Mouse (Mus musculus) forebrain, embryonic 12.5 days (tissue): ENCODE measurements around the gene Rgl1. TPM values are rescaled to one million over a fixed set of nuclear protein-coding genes. Genes with fewer than 3 reads are reported as not detected.
A peak's percentile ranks its signal among the peaks of the same experiment; 100 is the strongest.

Source experiments
- ATAC-seq: fragments of 200-750 bp; cut with Nextera tagmentation; 2 replicates; pipeline ENCODE4 v1.8.0; 2017; ENCODE audit warnings: moderate TSS enrichment; ENCODE audit not compliant: low FRiP score
- H3K27ac ChIP-seq: fragments of 300-500 bp; sonication (generic); 2 replicates; pipeline ENCODE4 v1.5.1; 2016; ENCODE audit warnings: mild to moderate bottlenecking
- H3K27me3 ChIP-seq: fragments of 300-500 bp; sonication (generic); 2 replicates; pipeline ENCODE4 v1.6.1; 2016; ENCODE audit warnings: mild to moderate bottlenecking
- H3K36me3 ChIP-seq: fragments of 300-500 bp; sonication (generic); replicated peaks from 2 replicates; pipeline ENCODE4 v1.6.1; 2016; ENCODE audit warnings: mild to moderate bottlenecking
- H3K4me1 ChIP-seq: fragments of 300-500 bp; sonication (generic); 2 replicates; pipeline ENCODE4 v1.6.1; 2016
- H3K4me2 ChIP-seq: fragments of 300-500 bp; sonication (generic); 2 replicates; pipeline ENCODE4 v1.6.1; 2016; ENCODE audit warnings: mild to moderate bottlenecking, moderate library complexity
- H3K4me3 ChIP-seq: fragments of 300-500 bp; sonication (generic); replicated peaks from 2 replicates; pipeline ENCODE4 v1.5.1; 2016; ENCODE audit warnings: mild to moderate bottlenecking
- H3K9ac ChIP-seq: fragments of 300-500 bp; sonication (generic); 2 replicates; pipeline ENCODE4 v1.6.1; 2016; ENCODE audit warnings: mild to moderate bottlenecking
- H3K9me3 ChIP-seq: fragments of 300-500 bp; sonication (generic); 2 replicates; pipeline ENCODE4 v1.6.1; 2016
- WGBS: fragments of 180-500 bp; shearing (Covaris S2); methylation state at CpG from one replicate; pipeline ENCODE4 v1.1.7; 2016; 5-methylcytosine and 5-hydroxymethylcytosine counted together
- polyA plus RNA-seq: library from polyadenylated mRNA; unstranded; fragments of >200 nt; fragmentation: Nextera tagmentation; extraction: Ambion mirVana; gene quantifications from 2 replicates; pipeline ENCODE4 v1.2.1, GENCODE M21; 2016

The Rgl1 gene
- polyA plus RNA-seq, 1 experiment from 2014 or later, result 20.9 TPM

DNA sequence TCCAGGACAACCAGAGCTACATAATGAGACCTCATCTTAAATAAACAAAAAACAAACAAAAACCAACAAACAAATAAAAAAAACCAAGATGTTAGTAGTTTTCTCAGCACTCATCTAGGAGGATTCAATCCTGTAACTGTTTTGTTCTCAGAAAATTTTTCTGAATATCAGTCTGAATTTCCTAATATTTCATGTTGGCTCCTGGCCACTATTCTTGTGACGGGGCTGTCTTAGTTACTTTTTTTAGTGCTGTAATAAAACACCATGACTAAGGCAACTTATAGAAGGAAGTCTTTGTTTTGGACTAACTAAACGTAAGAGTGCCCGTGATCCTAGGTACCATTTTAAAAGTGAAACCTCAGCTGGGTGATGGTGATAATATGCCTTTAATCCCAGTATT lies 68.8 kb downstream of the Rgl1 start:
- no peak overlapping the region for H3K27ac ChIP-seq
- no peaks in the 10 kb centered on the region for H3K27me3 ChIP-seq
- H3K4me2 ChIP-seq, result no peak overlapping the region
- H3K4me3 ChIP-seq, result no peak overlapping the region
- H3K36me3 ChIP-seq, result no peaks in the 10 kb centered on the region
- H3K9me3 ChIP-seq, result no peaks in the 10 kb centered on the region
- H3K9ac ChIP-seq, result no peak overlapping the region
- 90% methylated on average over 3 of the region's 3 CpGs for WGBS
- no peak for ATAC-seq
- H3K4me1 ChIP-seq, result no peaks in the 10 kb centered on the region

DNA sequence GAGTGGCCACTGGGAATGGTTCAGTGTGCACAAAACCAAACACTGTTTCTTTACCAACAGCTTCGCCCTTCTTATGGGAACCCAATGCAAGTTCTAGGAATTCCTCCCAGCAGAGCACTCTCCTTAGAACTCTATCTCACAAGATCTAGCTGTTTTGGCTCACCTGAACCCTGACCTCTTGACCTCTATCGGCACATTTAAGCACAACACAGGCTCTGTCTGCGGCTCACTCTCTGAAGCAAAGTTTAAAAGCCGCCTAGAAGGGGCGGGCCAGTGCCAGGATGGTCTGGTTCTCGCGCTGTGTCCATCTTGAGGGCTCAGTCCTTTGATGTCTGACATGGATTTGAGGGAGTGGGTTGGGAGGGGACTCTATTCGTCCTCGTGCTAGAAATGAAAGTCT lies 70.7 kb downstream of the Rgl1 start:
- ATAC-seq, result no peak
- Histone ChIP-seq H3K4me2 (no peak overlapping the region), H3K4me3 (no peak overlapping the region), H3K36me3 (no peaks in the 10 kb centered on the region), H3K9me3 (no peaks in the 10 kb centered on the region), H3K27ac (no peak overlapping the region), H3K27me3 (no peaks in the 10 kb centered on the region; the same call in 1 of the 2 replicates), H3K9ac (no peak overlapping the region), H3K4me1 (no peaks in the 10 kb centered on the region)
- 38% methylated on average over 9 of the region's 9 CpGs for WGBS

DNA sequence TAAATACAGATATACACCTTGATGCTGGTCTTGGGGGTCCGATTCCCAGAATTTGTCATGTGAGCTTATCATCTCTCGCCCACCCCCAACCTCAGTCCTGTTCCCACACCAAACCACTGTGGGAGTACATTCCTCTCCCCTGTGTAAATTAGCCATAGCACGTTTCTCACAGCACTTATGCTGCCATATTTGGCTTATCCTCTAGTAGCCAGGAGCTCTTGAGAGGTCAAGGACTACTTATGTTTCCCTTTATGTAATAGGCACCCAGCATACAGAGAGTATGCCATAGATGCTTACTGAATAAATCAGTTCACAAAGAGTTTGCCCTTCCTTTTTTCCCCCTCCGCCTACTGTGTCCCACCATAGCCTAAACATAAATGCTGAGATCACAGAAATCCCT lies 76.2 kb downstream of the Rgl1 start:
- 81% methylated on average over 4 of the region's 4 CpGs for WGBS
- no peak overlapping the region for H3K9ac ChIP-seq
- no peak overlapping the region for H3K4me3 ChIP-seq
- no peaks in the 10 kb centered on the region for H3K9me3 ChIP-seq
- no peaks in the 10 kb centered on the region for H3K36me3 ChIP-seq
- H3K27me3 ChIP-seq, result no peaks in the 10 kb centered on the region; the same call in 1 of the 2 replicates
- H3K27ac ChIP-seq, result no peak overlapping the region
- ATAC-seq, result no peak
- H3K4me1 ChIP-seq, result peaks cover 17% of the 10 kb centered on the region
- no peak overlapping the region for H3K4me2 ChIP-seq

DNA sequence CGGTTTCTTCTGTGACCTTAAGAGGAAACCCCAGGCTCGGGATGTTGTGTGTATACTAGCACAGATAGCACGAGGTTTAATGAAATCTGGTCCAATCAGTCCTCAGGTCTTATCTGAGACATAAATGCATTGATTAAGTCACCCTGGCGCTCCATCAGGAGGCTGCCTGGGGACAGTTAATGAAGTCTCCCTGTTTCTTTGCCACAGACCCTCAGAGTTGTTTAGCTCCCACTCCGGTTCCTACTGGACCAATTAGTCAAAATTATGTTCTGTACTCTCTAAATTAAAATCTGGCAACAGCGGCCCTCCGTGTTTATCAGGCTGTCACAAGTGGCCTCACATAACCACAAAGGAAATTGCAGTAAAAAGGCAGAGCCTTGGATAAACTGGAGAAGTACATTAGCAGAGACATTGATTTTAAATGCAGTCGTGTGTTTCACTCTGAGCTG lies 78.4 kb downstream of the Rgl1 start:
- Histone ChIP-seq H3K9me3 (no peaks in the 10 kb centered on the region), H3K27me3 (no peaks in the 10 kb centered on the region; the same call in 1 of the 2 replicates), H3K27ac (no peak overlapping the region), H3K4me1 (peaks cover 17% of the 10 kb centered on the region), H3K36me3 (no peaks in the 10 kb centered on the region), H3K9ac (no peak overlapping the region), H3K4me2 (no peak overlapping the region), H3K4me3 (no peak overlapping the region)
- 21% methylated on average over 8 of the region's 8 CpGs for WGBS
- peak; percentile 51; the same call in 1 of the 2 replicates for ATAC-seq

DNA sequence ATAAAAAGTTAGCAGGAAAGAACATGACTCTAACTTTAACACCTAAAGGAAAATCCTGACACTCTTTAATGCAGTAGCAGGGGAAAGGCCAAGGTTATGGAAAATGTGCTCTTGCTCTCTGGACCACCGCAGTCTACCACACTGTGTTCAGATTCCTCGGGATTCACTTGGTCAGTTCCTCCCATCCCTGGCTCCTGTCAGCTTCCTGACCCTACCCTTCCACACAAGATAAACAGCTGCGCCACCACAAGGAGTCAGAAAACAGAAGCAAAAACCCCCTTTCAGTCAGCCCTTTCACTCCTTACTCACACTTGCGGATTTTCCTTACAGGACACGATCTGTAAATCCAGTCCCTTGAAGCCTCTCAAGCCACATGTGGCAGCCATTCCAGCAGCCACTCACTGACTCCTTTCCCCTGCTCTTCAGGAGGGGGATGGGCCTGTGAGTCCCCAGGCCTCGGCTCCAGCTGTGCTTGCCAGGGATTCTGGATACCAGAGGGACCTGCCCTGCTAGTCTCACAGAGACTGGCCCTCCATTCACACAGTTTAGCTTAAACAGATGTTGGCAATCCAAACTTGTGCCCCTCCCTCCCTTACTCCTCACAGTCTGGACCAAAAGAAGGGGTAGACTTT lies 78.9 kb downstream of the Rgl1 start:
- 13% methylated on average over 6 of the region's 6 CpGs for WGBS
- no peaks in the 10 kb centered on the region; the same call in 1 of the 2 replicates for H3K27me3 ChIP-seq
- peak; percentile 64; the same call in 1 of the 2 replicates for ATAC-seq
- no peak overlapping the region for H3K4me2 ChIP-seq
- H3K36me3 ChIP-seq, result no peaks in the 10 kb centered on the region
- peaks cover 17% of the 10 kb centered on the region for H3K4me1 ChIP-seq
- H3K9me3 ChIP-seq, result no peaks in the 10 kb centered on the region
- H3K9ac ChIP-seq, result no peak overlapping the region
- H3K4me3 ChIP-seq, result no peak overlapping the region
- H3K27ac ChIP-seq, result no peak overlapping the region

DNA sequence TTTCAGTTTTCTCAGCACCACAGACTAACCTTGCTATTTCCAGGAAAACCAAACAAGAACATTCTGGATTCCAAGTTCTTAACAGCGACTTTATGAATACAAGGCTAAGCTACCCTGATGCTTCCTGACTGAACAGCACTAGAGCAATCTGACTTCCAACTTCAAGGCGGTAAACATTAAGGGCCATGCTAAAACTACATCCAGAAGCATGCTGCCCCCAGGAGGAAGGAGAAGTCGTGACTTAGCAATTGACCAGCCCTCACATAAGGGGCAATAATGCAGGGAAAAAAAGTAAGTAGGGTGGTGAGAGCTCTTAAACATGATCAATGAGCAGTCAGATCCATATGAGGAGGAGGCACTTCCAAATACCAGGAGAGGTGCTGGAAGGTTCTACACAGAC lies 80.6 kb downstream of the Rgl1 start:
- H3K27me3 ChIP-seq, result no peaks in the 10 kb centered on the region
- no peak overlapping the region for H3K4me3 ChIP-seq
- 75% methylated on average over 3 of the region's 3 CpGs for WGBS
- no peak overlapping the region for H3K9ac ChIP-seq
- no peak for ATAC-seq
- H3K4me2 ChIP-seq, result no peak overlapping the region
- H3K27ac ChIP-seq, result no peak overlapping the region
- H3K36me3 ChIP-seq, result no peaks in the 10 kb centered on the region
- H3K4me1 ChIP-seq, result peaks cover 17% of the 10 kb centered on the region
- no peaks in the 10 kb centered on the region for H3K9me3 ChIP-seq

DNA sequence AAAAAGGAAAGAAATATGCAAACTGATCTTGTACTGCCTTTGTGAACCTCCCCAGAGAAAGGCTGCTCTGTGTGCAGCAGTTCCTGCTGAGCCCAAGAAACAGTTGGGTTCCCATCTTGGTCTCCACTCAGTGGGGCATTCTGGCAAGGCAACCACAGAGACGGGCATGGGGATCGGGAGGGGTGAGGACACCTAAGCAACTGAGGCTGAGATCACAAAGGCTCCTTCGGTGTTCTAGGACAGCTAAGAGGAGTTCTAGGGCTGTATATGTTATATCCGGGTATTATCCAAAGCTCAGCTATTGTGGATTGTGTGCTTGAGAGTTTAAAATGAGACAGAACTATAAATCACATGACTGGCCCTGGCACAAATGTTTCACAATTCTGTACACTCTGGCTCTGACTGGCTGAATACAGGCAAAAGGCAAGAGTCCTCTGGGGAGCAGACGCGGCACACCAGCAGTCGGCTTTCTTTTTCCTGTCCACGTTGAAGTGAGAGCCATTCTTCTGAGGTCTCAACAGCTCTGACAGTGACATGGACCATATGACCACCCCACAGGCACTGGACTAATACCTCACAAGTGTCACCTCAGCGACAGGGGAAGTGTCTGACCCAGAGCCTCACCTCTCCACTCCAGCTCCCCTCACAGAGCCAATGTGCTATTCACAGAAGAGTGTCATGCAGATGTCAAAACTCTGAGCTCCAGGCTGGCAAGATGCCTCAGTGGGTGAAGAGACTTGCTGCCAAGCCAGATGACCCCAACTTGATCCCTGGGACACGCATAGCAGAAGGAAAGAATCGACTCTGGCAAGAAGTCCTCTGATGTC lies 83.6 kb downstream of the Rgl1 start:
- ATAC-seq, result no peak
- no peak overlapping the region for H3K9ac ChIP-seq
- no peaks in the 10 kb centered on the region for H3K27me3 ChIP-seq
- no peaks in the 10 kb centered on the region for H3K9me3 ChIP-seq
- H3K4me3 ChIP-seq, result no peak overlapping the region
- H3K4me2 ChIP-seq, result no peak overlapping the region
- WGBS, result 79% methylated on average over 10 of the region's 11 CpGs
- H3K4me1 ChIP-seq, result peaks cover 8% of the 10 kb centered on the region
- H3K36me3 ChIP-seq, result no peaks in the 10 kb centered on the region
- no peak overlapping the region for H3K27ac ChIP-seq

DNA sequence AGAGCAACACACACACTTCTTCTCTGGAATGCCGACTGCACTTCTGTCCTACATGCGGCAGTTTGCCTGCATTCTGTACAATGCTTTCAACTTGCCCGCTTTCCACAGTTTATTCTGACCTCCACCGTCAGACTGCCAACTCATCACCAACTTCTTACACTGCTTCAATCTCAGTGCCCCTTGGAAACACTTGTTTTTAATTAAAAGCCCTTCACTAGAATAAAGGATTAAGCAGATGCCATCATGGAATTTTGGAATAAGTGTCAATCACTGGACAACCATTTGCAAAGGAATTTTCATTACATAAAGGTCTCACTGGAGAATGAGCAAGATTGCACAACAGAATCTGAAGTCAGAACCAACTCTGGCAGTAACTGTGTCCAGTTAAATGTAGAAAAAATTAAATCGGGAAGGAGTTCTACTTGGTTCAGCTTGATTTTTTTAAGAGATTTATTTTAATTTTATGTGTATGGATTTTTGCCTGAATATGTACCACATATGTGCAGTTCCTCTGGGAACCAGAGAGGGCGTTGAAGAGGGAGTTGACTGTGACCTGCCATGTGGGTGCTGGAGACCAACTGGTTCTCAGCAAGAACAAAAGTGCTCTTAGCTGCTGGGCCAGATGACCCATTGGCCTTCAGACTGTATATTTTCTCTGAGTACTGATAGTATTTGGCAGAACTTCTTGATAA lies 84.3 kb downstream of the Rgl1 start:
- no peak for ATAC-seq
- Histone ChIP-seq H3K9me3 (no peaks in the 10 kb centered on the region), H3K27ac (no peak overlapping the region), H3K27me3 (no peaks in the 10 kb centered on the region), H3K4me3 (no peak overlapping the region), H3K9ac (no peak overlapping the region), H3K36me3 (no peaks in the 10 kb centered on the region), H3K4me2 (no peak overlapping the region), H3K4me1 (peaks cover under 1% of the 10 kb centered on the region; the same call in 1 of the 2 replicates)
- 67% methylated on average over 6 of the region's 6 CpGs for WGBS

DNA sequence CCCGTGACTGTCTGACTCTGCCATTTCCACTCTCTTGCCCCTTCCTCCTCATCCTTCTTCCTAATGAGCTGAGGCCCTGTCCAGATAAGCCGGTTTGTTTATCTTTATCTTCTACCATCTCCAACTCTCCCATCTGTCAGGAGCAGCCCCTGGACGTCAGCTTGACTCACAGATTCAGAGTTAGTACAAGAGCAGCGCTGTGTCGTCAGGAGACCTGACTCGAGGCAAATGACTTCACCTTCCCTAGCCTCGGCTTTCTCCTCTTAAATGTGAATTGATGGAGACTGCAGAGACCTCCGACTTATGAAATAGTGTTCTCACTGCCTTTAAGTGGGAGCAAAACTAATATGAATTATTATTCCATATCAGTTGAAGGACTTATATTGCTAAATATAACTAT lies 85.0 kb downstream of the Rgl1 start:
- H3K9ac ChIP-seq, result no peak overlapping the region
- H3K9me3 ChIP-seq, result no peaks in the 10 kb centered on the region
- H3K4me2 ChIP-seq, result no peak overlapping the region
- 77% methylated on average over 8 of the region's 8 CpGs for WGBS
- no peaks in the 10 kb centered on the region for H3K27me3 ChIP-seq
- ATAC-seq, result no peak
- no peak overlapping the region for H3K4me3 ChIP-seq
- no peaks in the 10 kb centered on the region for H3K36me3 ChIP-seq
- H3K27ac ChIP-seq, result no peak overlapping the region
- no peaks in the 10 kb centered on the region for H3K4me1 ChIP-seq

DNA sequence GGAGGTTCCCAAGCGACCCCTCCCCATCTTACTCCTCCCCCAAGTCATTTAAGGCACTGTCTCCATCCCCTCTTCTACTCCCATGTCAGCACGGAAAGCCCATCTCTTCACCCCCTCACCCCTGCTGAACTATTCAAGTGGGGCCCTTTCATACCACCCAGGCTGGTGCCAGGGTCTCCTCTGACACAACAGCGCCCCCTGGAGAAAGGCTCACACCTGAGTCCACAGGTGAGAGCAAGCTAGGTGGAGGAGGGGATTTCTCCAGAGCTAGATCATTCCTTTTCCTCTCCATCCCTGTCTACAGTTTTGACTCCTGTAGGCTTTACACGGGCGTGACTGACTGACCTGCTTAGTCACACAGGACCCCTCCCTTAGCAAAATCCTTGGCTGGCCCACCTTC lies 87.7 kb downstream of the Rgl1 start:
- whole genome bisulfite sequencing, result 38% methylated on average over 5 of the region's 5 CpGs
- Histone ChIP-seq H3K36me3 (no peaks in the 10 kb centered on the region), H3K4me2 (no peak overlapping the region), H3K4me3 (no peak overlapping the region), H3K9me3 (no peaks in the 10 kb centered on the region), H3K27ac (no peak overlapping the region), H3K27me3 (no peaks in the 10 kb centered on the region), H3K4me1 (no peaks in the 10 kb centered on the region), H3K9ac (no peak overlapping the region)
- no peak for ATAC-seq

DNA sequence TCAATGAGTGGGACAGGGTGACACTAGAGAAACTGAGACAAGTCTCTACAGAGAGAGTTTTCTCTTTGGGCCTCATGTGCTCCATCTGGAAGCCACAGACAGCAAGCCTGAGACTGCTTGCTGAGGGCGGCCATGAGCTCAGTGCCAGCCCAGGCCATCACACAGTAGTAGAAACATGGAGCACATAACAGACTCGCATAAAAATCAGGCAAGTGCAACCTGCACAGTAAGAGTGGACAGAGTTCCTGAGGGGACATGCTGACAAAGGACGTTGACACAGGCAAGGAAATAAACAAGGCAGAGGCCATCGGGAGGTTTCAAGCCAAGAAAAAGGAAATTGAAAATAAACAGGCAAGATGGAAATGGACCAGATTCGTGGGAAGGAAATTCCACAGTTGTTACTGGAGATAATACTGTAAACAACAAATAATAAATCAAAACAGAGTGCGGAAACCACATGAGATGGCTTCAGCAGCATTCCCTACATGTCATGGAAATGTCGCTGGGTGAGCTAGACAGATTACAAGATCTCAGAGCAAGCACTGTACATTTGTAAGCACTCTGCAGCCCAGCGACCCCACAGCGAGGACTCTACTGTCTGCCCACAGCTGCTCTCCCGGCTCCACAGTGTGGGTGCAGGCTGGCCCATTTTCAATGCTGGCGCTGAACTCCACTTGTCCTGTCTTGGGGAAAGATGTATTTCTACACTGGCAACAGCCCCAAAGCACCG lies 88.5 kb downstream of the Rgl1 start:
- Histone ChIP-seq H3K9me3 (no peaks in the 10 kb centered on the region), H3K27me3 (no peaks in the 10 kb centered on the region), H3K4me3 (no peak overlapping the region), H3K27ac (no peak overlapping the region), H3K4me1 (no peaks in the 10 kb centered on the region), H3K36me3 (no peaks in the 10 kb centered on the region), H3K9ac (no peak overlapping the region), H3K4me2 (no peak overlapping the region)
- WGBS, result 91% methylated on average over 12 of the region's 12 CpGs
- no peak for ATAC-seq
